Mouse (Mus musculus): ENCODE measurements around the gene B9d1.

The B9d1 gene

DNA sequence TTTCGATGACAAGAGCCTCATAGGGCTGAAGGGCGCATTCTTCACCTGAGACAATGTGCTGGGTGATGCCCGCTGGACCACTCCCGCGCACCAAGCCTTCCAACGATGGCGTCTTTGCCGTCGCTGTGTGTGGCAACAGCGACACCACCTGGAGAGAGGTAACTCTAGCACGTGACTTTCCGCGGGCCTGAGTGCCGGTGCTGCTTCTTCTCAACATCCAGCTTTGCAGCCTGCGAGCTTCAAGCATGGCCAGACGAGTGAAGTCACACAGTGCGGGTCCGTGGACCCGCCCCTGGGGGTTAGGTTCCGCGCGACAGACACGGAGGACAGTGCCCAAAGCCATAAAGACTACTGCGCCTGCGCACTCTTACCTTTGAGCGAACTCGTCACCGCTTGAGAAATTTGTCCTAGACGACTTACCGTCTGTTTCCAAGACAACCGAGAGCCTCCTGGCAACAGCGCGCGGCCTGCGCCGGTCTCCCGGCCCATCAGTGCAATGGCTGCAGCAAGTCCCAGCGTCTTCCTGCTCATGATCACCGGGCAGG is at the start of gene B9d1:
B9d1 (plus strand) TSS at position 432 of the 545 bp plus-strand sequence.
- peak; percentile 97 for DNase-seq (ENCODE audit: low spot score)

DNA sequence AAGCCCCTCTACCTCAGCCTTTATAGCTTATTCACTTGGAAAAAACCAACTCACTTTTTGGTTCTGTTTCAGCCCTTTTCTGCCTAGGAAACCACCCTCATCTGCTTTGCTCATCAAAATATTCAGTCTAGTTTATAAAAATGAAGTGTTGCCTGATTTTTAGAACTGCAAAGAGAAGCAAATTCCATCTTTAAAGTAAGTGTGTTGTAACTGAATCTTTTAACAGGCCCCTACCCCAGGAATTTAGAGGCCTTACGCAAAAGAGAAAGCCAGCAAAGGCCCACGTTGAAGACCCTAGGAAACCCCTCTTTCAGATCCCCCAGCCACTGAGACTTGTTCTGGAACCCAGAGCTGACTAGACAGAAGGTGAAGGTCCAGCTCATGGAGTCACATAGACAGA is 40.9 kb upstream of the B9d1 start:
- no peak for DNase-seq (ENCODE audit: low spot score)

DNA sequence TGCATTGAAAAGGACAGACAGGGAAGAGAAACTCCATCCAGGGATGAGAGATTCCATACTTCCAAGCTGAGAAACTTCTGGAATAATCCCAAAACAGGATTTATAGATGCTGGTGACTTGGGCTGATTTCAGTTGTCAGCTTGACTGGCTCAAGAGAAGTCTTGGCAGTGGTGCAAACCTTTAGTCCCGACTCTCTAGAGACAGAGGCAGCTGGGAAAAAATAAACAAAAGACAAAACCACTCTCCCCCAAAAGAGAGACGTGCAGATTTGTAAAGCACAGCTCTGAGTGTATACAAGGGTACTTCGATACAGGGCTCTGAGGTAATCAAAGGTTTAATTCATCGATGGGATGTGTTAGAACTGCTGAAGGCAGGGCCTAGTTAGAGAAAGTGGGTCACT is 39.5 kb upstream of the B9d1 start:
- DNase-seq (ENCODE audit: low spot score) = no peak

DNA sequence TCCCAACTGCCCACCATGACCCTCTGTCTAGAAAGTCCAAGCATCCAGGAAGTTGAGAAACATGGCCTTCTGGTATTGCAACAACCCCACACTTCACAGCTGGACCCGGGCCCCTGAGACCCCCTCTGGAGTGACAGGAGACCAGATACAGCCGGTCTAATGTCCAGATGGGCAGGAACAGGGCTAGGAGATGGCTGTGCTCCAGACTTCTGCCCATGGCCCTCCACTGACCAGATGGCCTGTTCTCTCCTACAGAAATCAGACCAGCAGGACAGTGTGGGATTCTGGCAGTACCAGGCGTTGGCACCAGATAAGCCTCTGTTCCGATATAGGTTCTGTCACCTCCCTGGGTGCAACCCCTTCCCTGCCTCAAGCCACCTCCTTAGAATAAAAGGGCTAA is 36.4 kb upstream of the B9d1 start:
- DNase-seq (ENCODE audit: low spot score) = no peak

DNA sequence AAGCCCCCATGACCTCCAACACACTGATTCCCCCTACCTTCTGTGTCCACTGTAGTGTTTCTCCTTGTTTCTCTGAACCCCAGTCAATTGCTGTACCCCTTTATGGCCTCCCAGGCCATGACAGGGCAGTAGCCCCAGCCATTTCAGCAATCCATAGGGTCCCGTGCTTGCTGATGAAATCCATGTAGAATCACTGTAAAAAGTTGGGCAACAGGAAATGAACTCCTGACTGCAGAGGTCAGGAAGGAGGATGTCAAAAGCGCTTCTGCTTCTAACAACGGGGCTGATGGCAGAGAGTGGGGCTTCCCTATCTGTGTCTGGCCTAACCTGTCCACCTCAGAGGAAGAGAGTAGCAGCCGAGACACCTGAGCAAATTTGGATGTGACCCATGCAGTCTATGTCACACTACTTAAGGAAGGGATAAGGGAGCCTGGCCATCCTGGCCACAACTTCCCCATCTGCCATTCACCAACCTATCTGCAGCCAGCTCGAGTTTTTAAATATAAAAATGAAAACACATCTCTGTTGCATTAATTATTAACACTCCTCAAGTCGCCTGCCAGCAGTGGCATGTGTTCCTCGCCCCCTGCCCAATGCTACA is 35.5 kb upstream of the B9d1 start:
- no peak for DNase-seq (ENCODE audit: low spot score)

DNA sequence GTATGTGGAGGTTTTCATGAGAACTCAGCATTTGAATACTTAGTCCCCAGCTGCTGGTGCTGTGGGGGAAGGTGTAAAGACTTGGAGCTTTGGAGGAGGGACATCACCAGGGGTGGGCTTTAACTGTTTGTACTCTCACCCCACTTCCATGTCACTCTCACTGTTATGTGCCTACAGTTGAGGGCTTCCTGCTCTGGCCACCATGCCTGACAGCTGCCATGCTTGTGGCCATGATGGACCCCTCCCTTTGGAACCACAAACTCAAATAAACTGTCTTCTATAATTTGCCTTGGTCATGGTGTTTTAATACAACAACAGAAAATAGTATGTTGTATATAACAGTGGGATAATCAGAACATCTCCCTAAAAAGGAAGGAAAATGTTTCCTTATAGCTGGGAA is 34.1 kb upstream of the B9d1 start:
- DNase-seq (ENCODE audit: low spot score) = no peak

DNA sequence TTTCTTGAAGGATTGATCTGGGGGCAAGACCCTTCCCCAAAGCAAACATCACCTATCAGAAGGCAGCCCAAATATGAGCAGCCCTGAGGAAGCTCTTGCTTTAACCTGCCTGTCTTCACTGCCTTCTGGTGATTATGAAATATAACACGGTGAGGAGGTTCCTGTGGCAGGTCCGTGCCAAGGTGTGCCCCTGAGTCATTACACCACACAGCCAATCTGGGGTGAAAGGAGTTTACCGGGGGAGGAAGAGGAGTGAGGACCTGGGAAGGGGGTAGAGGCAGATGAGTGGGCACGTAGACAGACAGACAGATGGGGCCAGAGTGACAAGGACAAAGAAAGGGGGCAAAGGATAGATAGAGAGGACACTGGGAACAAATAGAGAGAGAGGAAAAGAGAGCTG is 31.3 kb upstream of the B9d1 start:
- no peak for DNase-seq (ENCODE audit: low spot score)

DNA sequence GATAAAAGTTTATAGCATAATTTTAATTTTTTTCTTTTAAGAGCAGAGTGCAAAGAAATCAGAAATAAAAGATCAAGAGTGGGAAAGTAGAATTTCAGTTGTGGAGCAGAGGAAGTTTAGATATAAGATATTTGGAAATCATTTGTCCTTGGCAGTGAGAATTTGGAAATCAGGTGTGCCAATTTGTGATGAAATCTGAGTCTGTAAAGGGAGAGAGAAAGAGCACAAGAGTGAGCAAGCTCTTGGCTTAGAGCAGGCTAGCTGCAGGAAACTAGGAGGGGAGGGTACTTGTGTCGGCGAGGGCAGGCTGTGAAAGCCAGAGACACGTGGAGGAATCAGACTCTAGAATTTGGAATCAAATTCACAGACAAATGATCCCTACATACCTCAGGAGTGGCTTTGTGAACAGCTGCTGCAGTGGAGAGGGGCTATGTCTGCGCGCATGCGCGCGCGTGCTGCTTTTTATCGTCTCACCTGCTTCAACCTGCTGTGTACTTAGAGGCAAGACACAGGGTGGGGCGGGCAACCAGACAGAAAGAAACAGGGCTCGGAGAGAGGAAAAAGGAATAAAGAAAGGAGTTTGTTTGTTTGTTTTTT is 28.1 kb upstream of the B9d1 start:
- DNase-seq (ENCODE audit: low spot score) = no peak

DNA sequence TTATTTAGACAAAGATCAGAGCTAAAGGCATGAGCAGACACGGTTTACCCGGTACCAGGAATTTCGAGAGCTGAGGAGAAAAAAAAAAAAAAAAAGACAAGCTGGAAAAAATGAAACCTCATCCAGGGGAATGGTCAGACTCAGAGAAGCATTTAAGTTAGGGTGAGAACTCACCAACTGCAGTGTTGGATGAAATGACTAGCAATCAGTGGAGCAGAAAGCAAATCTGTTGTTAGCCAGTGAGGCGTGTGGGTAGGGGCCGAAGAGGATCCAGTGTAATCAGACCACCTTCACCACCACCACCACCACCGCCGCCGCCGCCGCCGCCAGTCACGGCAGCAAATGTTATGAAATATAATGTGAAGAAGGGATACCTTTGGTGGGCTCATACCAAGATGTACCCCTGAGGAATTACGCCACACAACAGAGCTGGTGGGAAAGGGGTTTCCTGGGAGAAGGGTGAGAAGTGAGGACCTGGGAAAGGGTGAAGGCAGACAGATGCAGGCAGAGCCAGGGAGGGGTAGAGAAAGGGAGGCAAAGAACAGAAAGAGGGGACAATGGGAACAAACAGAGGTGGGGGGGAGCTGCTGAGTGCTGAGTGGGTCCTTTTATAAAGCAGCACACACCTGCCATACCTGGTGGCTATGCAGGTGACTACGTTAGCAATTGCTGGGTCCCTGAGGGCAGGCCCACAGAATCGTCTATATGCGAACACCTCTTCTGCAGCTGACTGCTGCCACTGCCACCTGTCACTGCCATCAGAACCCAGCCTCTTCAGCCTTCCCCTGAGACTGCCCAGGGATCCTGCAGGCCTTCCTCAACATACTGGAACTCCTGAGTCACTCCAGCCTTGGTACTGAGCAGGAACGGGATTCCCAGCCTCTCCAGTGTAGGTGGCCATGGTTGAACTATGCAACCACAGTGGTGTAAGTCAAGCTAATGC is 27.1 kb upstream of the B9d1 start:
- no peak for DNase-seq (ENCODE audit: low spot score)

DNA sequence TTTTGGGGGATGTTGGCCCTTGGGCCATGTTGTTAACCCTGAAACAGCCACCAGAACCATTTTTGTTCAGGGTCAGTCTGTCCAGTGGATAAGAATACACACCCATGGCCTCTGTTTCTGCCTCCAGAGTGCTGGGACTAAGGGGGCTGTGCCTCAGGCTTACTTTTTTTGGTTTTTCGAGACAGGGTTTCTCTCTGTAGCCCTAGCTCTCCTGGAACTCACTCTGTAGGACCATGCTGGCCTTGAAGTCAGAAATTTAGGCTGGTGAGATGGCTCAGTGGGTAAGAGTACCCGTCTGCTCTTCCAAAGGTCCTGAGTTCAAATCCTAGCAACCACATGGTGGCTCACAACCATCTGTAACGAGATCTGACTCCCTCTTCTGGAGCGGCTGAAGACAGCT is 26.2 kb upstream of the B9d1 start:
- DNase-seq (ENCODE audit: low spot score) = no peak

DNA sequence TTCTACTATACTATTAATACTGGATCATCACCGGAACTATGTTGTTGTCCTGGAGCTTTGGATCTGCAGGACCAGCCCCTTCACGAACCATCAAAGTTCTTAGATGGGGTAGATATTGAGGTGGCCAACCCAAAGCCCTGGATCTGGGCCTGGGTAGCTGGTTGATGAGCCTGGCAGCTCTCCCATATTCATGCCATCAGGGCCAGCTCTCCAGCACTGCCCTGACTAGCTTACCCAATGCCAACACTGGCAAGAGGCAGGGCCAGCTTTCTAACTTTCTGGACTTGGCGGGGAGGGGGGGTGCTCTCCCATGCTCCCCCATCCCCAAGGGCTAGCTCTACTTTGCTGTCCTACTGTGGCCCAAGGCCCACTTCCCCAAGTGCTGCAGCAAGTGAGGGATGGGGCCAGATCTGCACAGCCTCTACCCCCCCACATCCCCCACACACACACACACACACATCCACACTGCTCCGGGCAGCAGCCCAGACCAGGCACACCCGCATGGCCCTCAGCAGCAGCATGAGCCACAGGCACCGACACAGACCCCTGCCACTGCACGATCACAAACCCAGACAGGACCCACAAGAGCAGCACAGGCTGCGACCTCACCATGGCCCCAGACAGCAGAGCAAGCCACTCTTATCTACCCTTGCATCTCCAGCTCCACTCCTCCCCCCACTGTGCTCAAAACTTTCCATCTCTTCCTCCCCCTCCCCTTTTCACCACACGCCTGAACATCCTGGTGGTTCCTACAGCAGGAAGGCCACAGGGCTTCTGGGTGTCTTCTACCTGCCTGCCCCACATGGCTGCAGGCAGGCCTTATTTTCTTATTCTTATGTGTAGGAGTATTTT is 23.5 kb upstream of the B9d1 start:
- no peak for DNase-seq (ENCODE audit: low spot score)

DNA sequence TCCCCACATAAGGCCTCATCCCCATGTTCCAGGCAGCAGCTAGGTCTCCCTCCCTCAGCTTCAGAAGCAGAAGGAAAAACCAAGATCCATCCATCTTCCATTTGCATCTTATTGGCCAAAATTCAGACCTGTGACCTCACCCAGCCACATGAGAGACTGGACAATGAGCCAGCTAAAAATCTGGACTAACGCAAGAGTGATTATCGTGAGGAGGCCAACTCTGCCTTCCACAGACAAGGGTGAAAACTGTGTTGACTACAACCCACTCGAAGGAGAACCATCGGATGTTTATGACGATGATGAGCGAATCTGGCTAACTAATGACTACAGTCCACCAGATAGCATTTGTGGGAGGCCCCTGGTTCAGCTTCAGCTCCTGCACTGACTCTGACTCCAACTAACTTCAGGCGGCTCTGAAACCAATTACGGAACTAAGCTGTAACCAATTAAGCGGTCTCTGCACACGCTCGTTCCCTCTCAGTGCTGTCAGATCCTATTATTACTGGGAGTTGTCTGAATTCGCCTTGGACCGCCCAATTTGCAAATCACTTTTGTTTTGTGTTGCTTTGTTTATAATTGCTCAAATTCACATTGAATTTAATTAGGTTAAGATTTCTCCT is 21.6 kb upstream of the B9d1 start:
- no peak for DNase-seq (ENCODE audit: low spot score)

DNA sequence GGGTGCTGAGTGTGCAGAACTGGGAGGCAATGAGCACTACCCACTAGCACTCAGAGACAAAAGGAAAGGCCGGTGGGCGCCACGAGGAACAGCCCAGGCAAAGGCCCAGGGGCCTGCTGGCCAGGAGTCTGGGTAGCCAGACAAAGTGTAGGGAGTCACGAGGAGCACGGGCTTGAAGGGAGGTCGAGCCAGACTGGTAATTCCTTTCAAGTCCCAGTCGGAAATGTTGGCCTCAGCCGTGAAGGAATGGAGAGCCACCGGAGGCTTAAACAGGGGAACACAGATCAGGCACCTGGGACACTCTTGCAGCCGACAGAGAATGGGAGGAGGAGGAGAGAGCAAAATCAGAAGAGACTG is 20.7 kb upstream of the B9d1 start:
- no peak for DNase-seq (ENCODE audit: low spot score)

DNA sequence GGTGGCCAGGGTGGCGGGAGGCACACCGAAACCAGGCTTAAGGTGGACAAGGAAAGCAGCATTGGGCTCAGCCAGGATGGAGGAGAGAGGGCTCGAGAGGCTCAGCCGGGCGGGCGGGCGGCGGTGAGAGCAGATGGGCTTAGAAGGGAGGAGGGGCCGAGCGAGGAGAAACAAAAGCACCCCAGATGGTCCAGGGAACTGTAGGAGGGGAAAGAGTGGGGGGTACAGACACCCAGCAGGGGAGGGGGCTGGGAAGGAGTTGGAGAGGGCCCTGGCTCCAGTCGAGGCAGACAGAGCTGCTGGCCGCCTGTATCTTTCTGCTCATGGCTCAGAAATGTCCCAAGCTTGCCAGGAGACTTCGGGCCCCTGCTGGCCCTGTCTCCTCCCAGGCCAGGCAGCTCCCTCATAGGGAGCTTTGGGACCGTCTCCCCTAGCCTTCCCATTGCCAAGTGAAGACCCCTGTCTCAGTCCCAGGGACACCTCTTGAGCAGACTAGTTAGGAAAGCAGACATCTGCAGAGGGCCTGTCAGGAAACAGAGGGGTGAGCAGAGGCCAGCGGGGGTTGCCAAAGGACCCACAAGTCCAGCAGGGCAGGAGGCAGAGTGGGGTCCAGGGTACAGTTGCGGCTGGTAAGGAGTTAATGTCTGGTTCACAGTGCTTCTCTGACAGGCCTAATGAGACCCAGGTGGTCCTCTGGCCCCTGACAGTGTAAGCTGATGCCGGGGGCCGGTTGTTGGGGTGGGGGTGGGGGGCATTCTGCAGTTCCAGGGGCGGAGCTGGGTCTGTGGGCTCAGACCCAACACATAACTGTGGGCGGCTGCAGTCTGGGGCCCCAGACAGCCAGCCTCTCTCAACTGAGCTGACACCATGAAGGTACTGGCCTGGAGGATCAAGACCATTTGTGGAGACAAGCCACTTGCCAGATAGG is 20.1 kb upstream of the B9d1 start, which contains the start of gene Mfap4:
Mfap4 (plus strand) TSS at position 819 of the 928 bp plus-strand sequence.
- DNase-seq (ENCODE audit: low spot score) = no peak

DNA sequence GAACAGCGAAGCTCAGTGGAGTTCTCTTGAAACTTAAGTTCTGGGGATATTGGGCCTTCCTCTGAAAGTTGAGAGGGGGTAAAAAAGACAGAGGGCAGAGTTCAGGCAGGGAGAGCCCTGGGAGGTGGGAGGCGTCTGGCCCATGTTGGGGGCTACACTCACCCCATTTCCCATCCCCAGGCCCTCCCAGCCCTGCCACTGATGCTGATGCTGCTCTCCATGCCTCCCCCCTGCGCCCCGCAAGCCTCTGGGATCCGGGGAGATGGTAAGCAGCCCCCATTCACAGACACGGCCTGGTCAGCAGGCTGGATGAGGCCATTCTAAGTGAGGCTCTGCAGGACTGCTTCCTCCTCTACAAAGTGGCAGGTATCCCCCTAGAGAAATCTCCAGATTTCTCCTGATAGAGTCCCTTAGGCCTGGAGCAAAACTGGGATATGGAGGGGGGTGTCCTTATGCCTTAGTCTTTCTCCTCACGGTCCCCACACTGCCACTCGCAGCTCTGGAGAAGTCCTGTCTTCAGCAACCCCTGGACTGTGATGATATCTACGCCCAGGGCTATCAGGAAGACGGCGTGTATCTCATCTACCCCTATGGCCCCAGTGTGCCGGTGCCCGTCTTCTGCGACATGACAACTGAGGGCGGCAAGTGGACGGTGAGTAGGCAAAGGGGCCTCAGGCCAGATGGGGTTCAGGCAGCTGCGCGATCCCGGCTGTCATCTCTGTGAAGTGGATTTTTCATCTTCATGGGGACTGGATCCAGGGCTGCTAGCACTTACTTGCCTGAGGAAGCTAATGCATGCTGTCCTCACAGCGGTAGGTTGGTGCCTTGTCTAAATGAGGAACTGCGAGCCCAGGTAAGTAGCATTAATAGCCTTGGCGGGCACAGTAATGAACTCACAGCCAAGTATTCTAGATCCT is 19.1 kb upstream of the B9d1 start:
- no peak for DNase-seq (ENCODE audit: low spot score)

DNA sequence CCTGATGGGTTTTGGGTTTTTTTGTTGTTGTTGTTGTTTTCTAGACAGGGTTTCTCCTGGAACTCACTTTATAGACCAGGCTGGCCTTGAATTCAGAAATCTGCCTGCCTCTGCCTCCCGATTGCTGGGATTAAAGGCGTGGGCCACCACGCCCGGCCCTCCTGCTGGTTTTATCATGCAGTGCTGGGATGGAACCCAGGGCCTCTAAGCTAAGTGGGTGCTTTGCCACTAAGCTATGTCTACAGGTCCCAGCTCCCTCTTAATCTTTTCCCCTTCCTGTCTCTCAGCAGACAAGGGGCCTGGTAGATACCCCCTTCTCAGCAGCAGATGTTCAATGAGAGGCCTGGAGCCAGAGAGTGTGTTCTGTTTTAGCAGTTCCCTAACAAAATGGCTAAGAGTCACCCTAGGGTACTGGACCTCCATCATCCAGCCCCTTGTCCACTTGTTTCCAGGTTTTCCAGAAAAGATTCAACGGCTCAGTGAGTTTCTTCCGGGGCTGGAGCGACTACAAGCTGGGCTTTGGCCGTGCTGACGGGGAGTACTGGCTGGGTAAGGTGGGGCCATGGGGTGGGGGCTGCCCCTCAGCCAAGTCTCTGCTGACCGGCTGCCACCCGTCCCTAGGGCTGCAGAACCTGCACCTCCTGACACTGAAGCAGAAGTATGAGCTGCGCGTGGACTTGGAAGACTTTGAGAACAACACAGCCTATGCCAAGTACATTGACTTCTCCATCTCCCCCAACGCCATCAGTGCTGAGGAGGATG is 18.3 kb upstream of the B9d1 start:
- DNase-seq (ENCODE audit: low spot score) = no peak

DNA sequence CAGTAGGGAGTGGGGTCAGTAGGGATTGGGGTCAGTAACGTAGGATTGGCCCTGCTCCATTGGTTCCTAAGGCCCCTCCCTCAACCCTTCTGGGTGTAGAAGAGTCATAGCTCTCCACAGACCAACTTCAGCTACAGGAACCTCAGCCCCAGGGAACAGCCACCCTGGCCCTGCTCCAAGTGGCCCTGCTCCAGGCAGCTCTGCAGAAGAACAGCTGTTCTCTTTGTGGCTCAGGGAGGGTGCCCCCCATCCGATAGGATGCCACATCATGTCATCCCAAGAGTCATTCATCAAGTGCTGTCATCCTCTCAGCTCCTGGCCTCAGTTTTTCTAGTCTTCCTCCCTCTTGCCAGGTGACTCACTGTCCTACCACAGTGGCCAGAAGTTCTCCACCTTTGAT is 17.5 kb upstream of the B9d1 start:
- DNase-seq (ENCODE audit: low spot score) = peak; percentile 58

DNA sequence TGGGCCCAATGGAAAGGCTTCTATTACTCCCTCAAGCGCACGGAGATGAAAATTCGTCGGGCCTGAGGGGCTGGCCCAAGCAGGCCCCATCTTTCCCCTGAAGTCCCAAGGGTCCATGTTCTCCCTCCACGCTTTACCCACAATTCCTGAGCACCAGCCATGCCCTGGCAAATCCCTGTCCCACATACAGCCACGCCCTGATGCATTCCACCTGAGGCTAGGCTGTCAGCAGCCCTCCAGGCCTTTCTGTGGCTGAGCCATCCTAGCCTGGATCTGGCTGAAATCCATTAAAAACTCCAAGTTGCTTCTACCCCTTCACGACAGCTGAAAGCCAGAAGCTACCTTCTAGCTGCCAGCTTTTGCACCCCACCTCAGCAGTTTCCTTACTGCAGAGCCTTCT is 17.0 kb upstream of the B9d1 start:
- DNase-seq (ENCODE audit: low spot score) = no peak

DNA sequence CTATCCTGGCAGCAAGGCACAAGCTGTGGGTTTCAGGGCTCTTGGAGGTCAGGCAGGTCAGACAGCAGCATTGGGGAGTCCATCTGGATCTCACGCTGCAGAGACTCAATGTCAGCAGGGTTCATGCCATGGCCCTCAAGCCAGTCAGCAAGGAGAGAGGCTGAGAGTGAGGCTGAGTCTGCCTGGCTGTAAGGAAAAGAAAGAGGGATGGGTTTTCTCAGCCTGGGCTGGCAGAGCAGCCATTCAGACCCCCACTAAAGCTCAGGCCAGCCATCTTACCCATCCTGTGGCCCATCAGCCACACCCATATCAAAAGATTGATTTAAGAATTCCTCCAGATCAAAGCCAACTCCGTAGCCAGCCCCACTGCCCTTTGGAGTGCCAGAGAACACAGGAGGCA is 15.9 kb upstream of the B9d1 start:
- no peak for DNase-seq (ENCODE audit: low spot score)

All from ovary, postnatal 14 days (tissue).